24 mouse cellular contexts compared by ENCODE assay signal in genomic region chr8:12767176-12767575, GRCm38 (mm10). TPM values are rescaled to one million over a fixed set of nuclear protein-coding genes. Genes with fewer than 3 reads are reported as not detected.
A peak's percentile ranks its signal among the peaks of the same experiment; 100 is the strongest.
DNase-seq lines count a peak whose midpoint lies in the region; ATAC-seq and TF ChIP-seq lines count a peak whose summit lies in the region.
"Had no signal": no experiment of that assay in that cellular context is flagged by ENCODE, and none has a peak within 500 bp of the region (broad histone marks: within the 10 kb centered on the region; RNA-seq: fewer than 3 reads in every experiment).

No protein-coding gene starts in this region.

- H3K9ac ChIP-seq in kidney, postnatal 0 days (ENCODE audit: low read depth, low read length): no peak overlapping the region
- no peak overlapping the region for H3K9ac ChIP-seq in intestine, embryonic 16.5 days (ENCODE audit: low read depth, low read length)
- H3K9ac ChIP-seq: embryonic facial prominence, embryonic 13.5 days; forebrain, embryonic 12.5 days; forebrain, embryonic 15.5 days; hindbrain, embryonic 12.5 days; hindbrain, embryonic 15.5 days had no signal

- peak; percentile 7 for DNase-seq in cerebellum, adult 9-11 months
- DNase-seq in cerebellum, postnatal 36 days: no peak
- DNase-seq in kidney, postnatal 0 days (ENCODE audit: low spot score): no peak
- no peak for DNase-seq in kidney, adult 8-10 months
- DNase-seq in spleen, postnatal 4 days (ENCODE audit: low spot score in 2 of 2): no peak
- DNase-seq: adrenal gland, postnatal 10 days; adrenal gland, postnatal 36 days; B cell, adult 2 months; cerebellum, adult 2 months; cerebellum, postnatal 14 days; embryo, embryonic 11 days; gastrocnemius, postnatal 14 days; heart, adult 11 months had no signal

- no peak overlapping the region for H3K4me3 ChIP-seq in kidney, postnatal 0 days (replicated peaks; ENCODE audit: low read depth, low read length)
- no peak overlapping the region for H3K4me3 ChIP-seq in intestine, embryonic 16.5 days (ENCODE audit: low read length)
- H3K4me3 ChIP-seq: embryonic facial prominence, embryonic 10.5 days; embryonic facial prominence, embryonic 13.5 days; erythroblast, embryonic 14.5 days; forebrain, embryonic 12.5 days; forebrain, embryonic 15.5 days; hindbrain, embryonic 12.5 days; hindbrain, embryonic 15.5 days had no signal

- 0 out of 2 replicates have a peak, but pooled peaks cover 7% of the 10 kb centered on the region for H3K4me1 ChIP-seq in kidney, postnatal 0 days (replicated peaks; ENCODE audit: insufficient read depth, low read length)
- peaks cover 8% of the 10 kb centered on the region for H3K4me1 ChIP-seq in intestine, embryonic 16.5 days (ENCODE audit: control insufficient read depth, insufficient read depth, low read length)
- H3K4me1 ChIP-seq: embryonic facial prominence, embryonic 13.5 days; forebrain, embryonic 12.5 days; forebrain, embryonic 15.5 days; hindbrain, embryonic 12.5 days; hindbrain, embryonic 15.5 days had no signal

- WGBS in kidney, postnatal 0 days: 87% methylated on average over 3 of the region's 3 CpGs
- WGBS in intestine, embryonic 16.5 days: 95% methylated on average over 3 of the region's 3 CpGs

- TF ChIP-seq CTCF in kidney, postnatal 0 days (IDR thresholded peaks at IDR 0.05; ENCODE audit: low read depth): no peak

- H3K9me3 ChIP-seq in kidney, postnatal 0 days (replicated peaks; ENCODE audit: low read length): no peaks in the 10 kb centered on the region
- H3K9me3 ChIP-seq in intestine, embryonic 16.5 days (ENCODE audit: control insufficient read depth, low read length): no peaks in the 10 kb centered on the region
- H3K9me3 ChIP-seq: embryonic facial prominence, embryonic 10.5 days; embryonic facial prominence, embryonic 13.5 days; forebrain, embryonic 12.5 days; forebrain, embryonic 15.5 days; G1E; hindbrain, embryonic 12.5 days; hindbrain, embryonic 15.5 days had no signal

- H3K36me3 ChIP-seq in kidney, postnatal 0 days (ENCODE audit: insufficient read depth, low read length): no peaks in the 10 kb centered on the region
- H3K36me3 ChIP-seq in intestine, embryonic 16.5 days (ENCODE audit: control insufficient read depth, insufficient read depth, low read length): no peaks in the 10 kb centered on the region
- H3K36me3 ChIP-seq: forebrain, embryonic 15.5 days; G1E; hindbrain, embryonic 12.5 days; hindbrain, embryonic 15.5 days had no signal

- H3K27ac ChIP-seq in kidney, postnatal 0 days: no peak overlapping the region
- no peak overlapping the region for H3K27ac ChIP-seq in intestine, embryonic 16.5 days (ENCODE audit: low read length)
- H3K27ac ChIP-seq: embryonic facial prominence, embryonic 10.5 days; embryonic facial prominence, embryonic 13.5 days; forebrain, embryonic 12.5 days; forebrain, embryonic 15.5 days; hindbrain, embryonic 12.5 days; hindbrain, embryonic 15.5 days had no signal

- no peak overlapping the region for H3K4me2 ChIP-seq in kidney, postnatal 0 days (ENCODE audit: low read length)
- H3K4me2 ChIP-seq in intestine, embryonic 16.5 days (ENCODE audit: low read depth, low read length): no peak overlapping the region
- H3K4me2 ChIP-seq: embryonic facial prominence, embryonic 13.5 days; forebrain, embryonic 12.5 days; forebrain, embryonic 15.5 days; heart, embryonic 11.5 days; hindbrain, embryonic 12.5 days; hindbrain, embryonic 15.5 days had no signal

- peak; percentile 66; the same call in 1 of the 2 replicates for ATAC-seq in kidney, postnatal 0 days (replicated peaks; ENCODE audit: low FRiP score, low read depth)
- peak; percentile 54; the same call in 1 of the 2 replicates for ATAC-seq in intestine, embryonic 16.5 days
- ATAC-seq: forebrain, embryonic 15.5 days; Patski had no signal

- H3K27me3 ChIP-seq in kidney, postnatal 0 days (ENCODE audit: insufficient read depth, low read length): no peaks in the 10 kb centered on the region
- H3K27me3 ChIP-seq in intestine, embryonic 16.5 days (replicated peaks; ENCODE audit: control insufficient read depth, insufficient read depth, low read length): no peaks in the 10 kb centered on the region
- H3K27me3 ChIP-seq: embryonic facial prominence, embryonic 13.5 days; forebrain, embryonic 12.5 days; forebrain, embryonic 15.5 days; hindbrain, embryonic 12.5 days; hindbrain, embryonic 15.5 days; Patski had no signal

RNA-seq across cellular contexts. Expression of gene Atp11a, which starts 10.4 kb away (rescaled TPM):
- polyA plus RNA-seq in kidney, postnatal 0 days (2015; fragmentation: Nextera tagmentation; extraction: Ambion mirVana): 24.0 and 24.5 TPM in 2 replicates
- polyA plus RNA-seq in intestine, embryonic 16.5 days (2015; fragmentation: Nextera tagmentation; extraction: Ambion mirVana): 9.0 and 11.2 TPM in 2 replicates
- polyA plus RNA-seq: G1E had no signal
